In genomic region chr4:104476841-104477240, GRCm38 (mm10) we compare ENCODE assay signal across 21 mouse cellular contexts.
A peak's percentile ranks its signal among the peaks of the same experiment; 100 is the strongest.
DNase-seq lines count a peak whose midpoint lies in the region; ATAC-seq and TF ChIP-seq lines count a peak whose summit lies in the region.
"Had no signal": no experiment of that assay in that cellular context is flagged by ENCODE, and none has a peak within 500 bp of the region (broad histone marks: within the 10 kb centered on the region; RNA-seq: fewer than 3 reads in every experiment).

No protein-coding gene starts in this region.

- no peak overlapping the region for H3K9ac ChIP-seq in midbrain, embryonic 11.5 days (ENCODE audit: low read length)
- H3K9ac ChIP-seq in midbrain, embryonic 14.5 days (replicated peaks; ENCODE audit: low read length): no peak overlapping the region

- ATAC-seq in midbrain, embryonic 11.5 days (ENCODE audit: low FRiP score): no peak
- no peak for ATAC-seq in midbrain, embryonic 14.5 days (ENCODE audit: low FRiP score, low TSS enrichment)
- ATAC-seq: activated CD4-positive, CD25-positive, alpha-beta regulatory T cell, adult 4 months; CD4-positive, CD25-positive, alpha-beta regulatory T cell, adult 4 months; Patski had no signal

- peak; percentile 58 for DNase-seq in heart, adult 11 months
- DNase-seq in heart, postnatal 10 days: no peak
- no peak for DNase-seq in layer of hippocampus, adult 2 months (ENCODE audit: low spot score in 2 of 2)
- no peak for DNase-seq in layer of hippocampus, adult 9-10 months (ENCODE audit: low spot score)
- peak; percentile 70 for DNase-seq in midbrain, embryonic 11.5 days (ENCODE audit: low spot score, missing footprints)
- DNase-seq in midbrain, embryonic 14.5 days: no peak
- DNase-seq: adrenal gland, adult 2 months; adrenal gland, adult 8-10 months; adrenal gland, postnatal 10 days; adrenal gland, postnatal 14 days; adrenal gland, postnatal 25 days; adrenal gland, postnatal 36 days; B cell, adult 2 months; cerebellum, adult 11 months; cerebellum, adult 11-12 months; cerebellum, adult 18-20 months had no signal

- H3K4me3 ChIP-seq in layer of hippocampus, adult 2 months: no peak overlapping the region
- H3K4me3 ChIP-seq in midbrain, embryonic 11.5 days (ENCODE audit: low read depth, low read length): no peak overlapping the region
- H3K4me3 ChIP-seq in midbrain, embryonic 14.5 days (replicated peaks; ENCODE audit: low read depth, low read length): no peak overlapping the region

- 93% methylated on average over 7 of the region's 7 CpGs for WGBS in midbrain, embryonic 11.5 days
- 94% methylated on average over 7 of the region's 7 CpGs for WGBS in midbrain, embryonic 14.5 days

- H3K9me3 ChIP-seq in midbrain, embryonic 11.5 days (ENCODE audit: control insufficient read depth, low read length): no peaks in the 10 kb centered on the region
- H3K9me3 ChIP-seq in midbrain, embryonic 14.5 days (ENCODE audit: control insufficient read depth, low read length): no peaks in the 10 kb centered on the region

- TF ChIP-seq CTCF in layer of hippocampus, adult 2 months (conservative IDR thresholded peaks at IDR 0.05): no peak

- H3K27ac ChIP-seq in layer of hippocampus, adult 2 months: peak overlapping the region; percentile 59
- no peak overlapping the region for H3K27ac ChIP-seq in midbrain, embryonic 11.5 days (ENCODE audit: low read depth, low read length)
- no peak overlapping the region for H3K27ac ChIP-seq in midbrain, embryonic 14.5 days (replicated peaks; ENCODE audit: low read depth, low read length)

- H3K4me2 ChIP-seq in midbrain, embryonic 11.5 days: no peak overlapping the region
- H3K4me2 ChIP-seq in midbrain, embryonic 14.5 days (ENCODE audit: low read length): no peak overlapping the region

- no peaks in the 10 kb centered on the region for H3K36me3 ChIP-seq in midbrain, embryonic 11.5 days (ENCODE audit: control insufficient read depth, insufficient read depth, low read length)
- no peaks in the 10 kb centered on the region for H3K36me3 ChIP-seq in midbrain, embryonic 14.5 days (ENCODE audit: control insufficient read depth, insufficient read depth, low read length)
- H3K36me3 ChIP-seq: G1E had no signal

- intact Hi-C loops in heart, postnatal 10 days (cut with DNase I): no loop called here

- H3K4me1 ChIP-seq in midbrain, embryonic 11.5 days (ENCODE audit: control insufficient read depth, insufficient read depth, low read length): no peaks in the 10 kb centered on the region
- H3K4me1 ChIP-seq in midbrain, embryonic 14.5 days (ENCODE audit: control insufficient read depth, insufficient read depth, low read length): no peaks in the 10 kb centered on the region

- no peaks in the 10 kb centered on the region for H3K27me3 ChIP-seq in midbrain, embryonic 11.5 days (ENCODE audit: control insufficient read depth, insufficient read depth, low read length)
- no peaks in the 10 kb centered on the region for H3K27me3 ChIP-seq in midbrain, embryonic 14.5 days (ENCODE audit: control insufficient read depth, insufficient read depth, low read length)
- H3K27me3 ChIP-seq: CH12.LX, Patski had no signal

Comparison
In these comparisons a context has a peak if more than half of its experiments do, and no peak if none do; other contexts are left out.
1. DNase-seq: peak in heart, adult 11 months (single experiment) and midbrain, embryonic 11.5 days (single experiment); none in heart, postnatal 10 days (0 of 2), layer of hippocampus, adult 2 months (0 of 2), layer of hippocampus, adult 9-10 months (single experiment) and midbrain, embryonic 14.5 days (single experiment).